Mouse (Mus musculus) mesoderm, embryonic 11.5 days (tissue): ENCODE measurements around the gene Nr1d1.

ENCODE experiments used
- DNase-seq: peaks from one replicate; pipeline ENCODE4 v3.0.0-alpha.2; 2012; ENCODE audit warnings: low read depth, low spot score

Nr1d1 gene

DNA sequence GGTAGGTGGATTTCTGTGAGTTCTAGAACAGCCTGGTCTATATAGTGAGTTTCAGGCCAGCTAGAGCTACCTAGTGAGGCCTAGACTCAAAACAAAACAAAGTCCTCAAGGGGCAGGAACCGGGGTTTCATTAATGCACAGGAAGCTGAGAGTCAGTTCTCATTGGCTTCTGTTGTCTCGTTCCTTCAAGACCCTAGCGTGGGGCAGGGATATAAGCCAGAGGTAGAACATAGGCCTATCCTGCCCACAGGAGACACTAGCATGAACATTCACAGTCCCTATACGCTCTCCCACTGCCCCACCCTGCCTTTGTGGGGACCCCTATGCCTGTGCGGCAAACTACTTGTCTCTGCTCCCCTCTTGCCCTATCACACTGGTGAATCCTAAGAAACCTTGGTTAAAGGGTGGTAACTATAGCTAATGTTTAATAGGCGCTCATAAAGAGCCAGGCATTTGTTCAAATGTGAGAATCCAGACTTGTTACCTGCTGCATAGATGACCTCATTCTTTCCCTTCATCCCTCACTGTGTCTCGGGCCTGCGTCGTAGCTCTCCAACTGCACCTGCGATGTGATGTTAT is 22.5 kb downstream of the Nr1d1 start:
- no peak for DNase-seq

DNA sequence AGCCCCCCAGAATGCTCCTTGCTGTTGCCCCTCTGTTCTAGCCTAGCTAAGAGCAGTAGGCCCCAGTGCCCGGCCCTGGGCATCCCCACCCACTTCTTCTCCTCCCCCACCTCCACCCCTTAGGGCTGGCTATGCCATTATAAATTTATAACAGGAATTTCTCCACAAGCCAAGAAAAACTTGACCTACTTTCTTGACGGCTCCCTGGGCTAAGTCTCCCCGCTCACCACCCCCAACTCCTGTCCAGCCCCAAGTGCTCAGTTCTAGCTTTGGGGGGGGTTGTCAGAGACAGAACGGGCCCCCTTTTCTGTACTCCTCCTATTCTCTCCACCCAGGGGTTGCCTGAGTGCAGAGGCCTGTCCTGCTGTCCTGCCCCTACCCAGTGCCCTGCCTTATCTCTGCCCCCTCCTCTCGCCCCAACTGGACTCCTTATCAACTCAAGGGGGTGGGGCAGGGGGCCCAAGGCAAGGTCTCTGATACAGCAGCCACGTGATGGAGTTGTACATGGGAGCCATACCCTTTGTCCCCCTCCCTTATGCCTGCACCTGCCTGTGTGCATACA is 23.8 kb downstream of the Nr1d1 start:
- no peak for DNase-seq

DNA sequence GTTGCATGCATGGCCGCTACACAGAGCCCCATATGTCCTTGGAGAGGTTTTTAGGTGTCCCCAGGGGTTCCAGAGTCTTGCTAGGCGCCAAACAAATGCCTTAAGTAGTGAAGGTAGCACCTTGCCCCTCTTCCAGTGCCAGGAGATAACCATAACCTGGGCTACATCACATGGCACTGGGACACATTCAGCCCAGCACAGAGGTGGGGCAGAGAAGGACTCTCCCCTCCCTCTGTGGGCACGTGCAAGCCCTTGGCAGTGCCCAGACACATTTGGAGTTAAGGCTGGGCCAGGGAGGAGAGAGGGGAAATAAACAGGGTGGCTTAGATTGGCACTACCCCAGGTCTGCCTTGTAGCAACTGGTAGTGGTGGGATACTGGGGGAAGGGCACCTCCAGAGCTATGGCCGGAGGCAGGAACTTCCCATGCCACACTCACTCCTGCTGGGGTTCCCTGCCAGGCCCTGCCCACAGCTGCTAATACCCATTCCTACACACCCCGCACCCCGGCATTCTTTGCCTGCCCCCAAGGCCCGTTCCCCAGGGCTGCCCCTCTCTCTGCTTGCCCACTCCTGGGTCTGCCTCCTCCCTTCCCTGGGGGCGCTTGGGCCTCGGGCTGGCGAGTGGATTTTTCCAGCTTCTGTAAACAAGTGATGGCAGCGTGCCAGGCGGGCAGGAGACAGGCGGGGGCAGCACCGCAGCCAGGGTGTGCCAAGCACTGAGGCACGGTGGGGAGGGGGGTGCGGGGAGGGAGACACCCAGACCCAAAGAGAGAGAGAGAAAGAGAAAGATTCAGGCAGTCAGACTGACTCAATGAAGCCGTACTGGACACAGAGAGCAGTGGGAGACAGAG is 24.6 kb downstream of the Nr1d1 start:
- no peak for DNase-seq

DNA sequence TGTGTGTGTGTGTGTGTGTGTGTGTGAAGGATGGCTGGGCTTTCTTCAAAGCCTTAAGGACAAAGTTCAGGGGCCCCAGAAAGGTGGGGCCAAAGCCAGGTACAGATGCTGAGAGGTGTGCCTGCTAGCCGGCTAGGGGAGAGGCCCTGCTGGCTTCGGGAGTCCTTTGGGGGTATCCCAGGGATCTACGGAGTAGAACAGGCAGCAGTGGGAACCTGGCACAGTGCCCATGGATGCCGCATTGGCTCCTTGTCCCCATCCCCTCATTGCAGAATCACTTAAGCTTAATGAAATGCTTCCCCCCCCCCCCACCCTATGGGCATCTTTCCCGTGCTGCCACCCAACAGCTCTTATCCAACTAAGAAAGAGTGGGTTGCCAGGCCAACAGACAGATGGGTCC is 25.4 kb downstream of the Nr1d1 start:
- DNase-seq: no peak

DNA sequence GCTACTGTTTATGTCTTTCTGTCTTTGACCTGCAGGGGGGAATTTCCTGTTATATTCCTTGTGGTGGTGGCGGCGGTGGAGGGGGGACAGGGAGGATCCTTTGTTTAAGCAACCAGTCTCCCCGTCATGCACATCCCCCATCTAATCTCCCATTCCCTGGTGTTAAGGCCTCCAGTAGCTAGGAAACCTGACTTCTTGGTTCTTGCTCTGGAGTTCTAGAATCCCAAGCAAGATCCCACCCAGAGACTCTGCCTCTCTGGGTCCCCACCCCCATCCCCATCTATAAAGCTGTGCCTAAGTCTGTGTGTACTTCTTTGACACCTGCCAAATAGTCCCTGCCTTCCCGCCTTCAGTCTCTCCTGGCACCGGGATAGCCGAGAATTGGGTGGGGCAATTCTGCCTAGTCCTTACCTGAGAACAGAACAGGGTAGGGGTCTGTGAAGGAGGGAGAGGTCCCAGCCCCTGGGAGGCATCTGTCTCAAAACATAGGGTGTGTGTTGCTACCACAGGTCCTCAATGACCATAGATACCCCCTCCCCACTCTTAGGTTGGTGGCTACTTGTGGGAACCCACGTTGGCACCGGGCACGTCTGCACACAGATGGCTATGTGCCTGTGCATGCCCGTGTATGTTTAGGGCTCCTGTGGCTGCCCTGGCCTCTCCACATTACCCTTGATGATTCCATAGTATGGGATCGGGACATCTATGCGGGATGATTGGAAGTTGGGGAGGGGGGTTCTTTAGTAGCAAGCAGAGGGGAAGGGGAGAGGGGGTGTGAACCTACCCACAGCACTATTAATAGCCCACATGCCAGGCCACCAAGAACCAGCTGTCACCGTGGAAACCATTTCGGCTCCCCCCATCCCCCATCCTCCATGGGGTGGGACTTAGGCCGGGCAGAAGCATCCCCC is 26.4 kb downstream of the Nr1d1 start:
- DNase-seq: no peak

DNA sequence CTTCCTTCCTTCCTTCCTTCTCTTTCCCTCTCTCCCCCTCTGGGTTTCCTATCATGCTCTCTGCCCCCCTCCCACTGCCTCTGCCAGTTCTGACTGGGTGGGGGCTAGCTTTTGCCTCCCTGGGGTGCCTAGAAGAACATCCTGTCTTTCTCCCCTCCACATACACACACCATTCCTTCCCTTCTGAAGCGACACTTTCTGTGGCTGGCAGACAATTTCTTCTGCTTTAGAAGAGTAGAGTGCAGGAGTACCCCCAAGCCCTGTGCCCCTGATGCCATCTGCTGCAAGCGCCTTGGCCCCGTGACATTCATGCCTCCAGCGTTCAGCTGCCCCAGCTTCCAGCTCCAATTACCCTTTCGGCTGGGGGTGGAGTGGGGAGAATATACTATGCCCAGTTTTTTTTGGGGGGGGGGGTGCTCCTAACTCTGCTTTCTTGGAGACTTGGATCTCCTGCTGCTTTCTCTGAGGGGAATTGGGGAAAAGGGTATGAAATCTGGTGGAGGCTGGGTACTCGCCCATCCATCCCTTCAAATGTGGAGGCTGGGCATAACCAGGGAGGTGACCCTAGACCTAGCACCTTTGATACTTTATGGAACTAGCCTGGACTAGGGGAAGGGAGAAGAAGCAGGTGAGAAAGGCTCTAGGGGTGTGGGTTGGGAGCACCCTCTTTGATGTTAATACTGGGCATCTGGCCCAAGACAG is 27.2 kb downstream of the Nr1d1 start:
- no peak for DNase-seq

DNA sequence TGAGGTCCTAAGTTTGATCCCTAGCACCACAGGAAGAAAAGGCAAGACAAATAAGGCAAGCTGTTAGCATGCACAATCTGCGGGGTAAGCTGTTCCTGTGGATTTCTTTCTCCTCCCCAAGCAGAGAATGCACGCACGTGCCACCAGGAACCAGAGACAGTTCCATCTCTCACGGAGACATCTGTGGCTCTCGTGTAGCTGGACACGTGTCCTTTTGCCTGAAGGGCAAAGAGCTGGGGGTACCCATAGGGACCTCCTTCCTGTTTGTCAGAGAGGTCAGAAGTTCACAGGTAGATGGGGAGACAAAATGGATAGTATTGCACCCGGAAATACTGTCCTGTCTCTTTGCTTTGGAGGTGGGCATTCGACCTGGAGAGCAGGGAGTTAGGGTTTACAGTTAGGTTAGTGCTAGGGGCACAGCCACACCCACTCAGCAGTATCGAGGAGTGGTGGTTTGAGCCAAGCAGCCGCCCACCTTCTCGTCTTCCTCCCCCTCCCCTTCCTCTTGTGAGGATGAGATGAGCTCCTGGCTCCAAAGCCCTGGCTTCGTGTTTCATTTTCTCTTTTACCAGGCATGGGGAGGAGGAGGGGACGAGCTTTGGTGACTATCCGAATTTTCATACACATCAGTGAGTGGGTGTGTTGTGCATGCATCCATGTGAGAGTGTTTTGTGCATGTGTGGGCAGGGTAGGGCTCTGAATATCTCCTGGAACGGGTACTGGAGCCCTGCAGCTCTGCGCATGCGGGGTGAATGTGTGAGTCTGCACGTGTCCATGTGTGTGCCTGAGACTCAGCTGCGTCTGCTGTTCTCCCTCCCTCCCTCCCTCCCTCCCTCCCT is 28.1 kb downstream of the Nr1d1 start:
- DNase-seq: peak; percentile 82

DNA sequence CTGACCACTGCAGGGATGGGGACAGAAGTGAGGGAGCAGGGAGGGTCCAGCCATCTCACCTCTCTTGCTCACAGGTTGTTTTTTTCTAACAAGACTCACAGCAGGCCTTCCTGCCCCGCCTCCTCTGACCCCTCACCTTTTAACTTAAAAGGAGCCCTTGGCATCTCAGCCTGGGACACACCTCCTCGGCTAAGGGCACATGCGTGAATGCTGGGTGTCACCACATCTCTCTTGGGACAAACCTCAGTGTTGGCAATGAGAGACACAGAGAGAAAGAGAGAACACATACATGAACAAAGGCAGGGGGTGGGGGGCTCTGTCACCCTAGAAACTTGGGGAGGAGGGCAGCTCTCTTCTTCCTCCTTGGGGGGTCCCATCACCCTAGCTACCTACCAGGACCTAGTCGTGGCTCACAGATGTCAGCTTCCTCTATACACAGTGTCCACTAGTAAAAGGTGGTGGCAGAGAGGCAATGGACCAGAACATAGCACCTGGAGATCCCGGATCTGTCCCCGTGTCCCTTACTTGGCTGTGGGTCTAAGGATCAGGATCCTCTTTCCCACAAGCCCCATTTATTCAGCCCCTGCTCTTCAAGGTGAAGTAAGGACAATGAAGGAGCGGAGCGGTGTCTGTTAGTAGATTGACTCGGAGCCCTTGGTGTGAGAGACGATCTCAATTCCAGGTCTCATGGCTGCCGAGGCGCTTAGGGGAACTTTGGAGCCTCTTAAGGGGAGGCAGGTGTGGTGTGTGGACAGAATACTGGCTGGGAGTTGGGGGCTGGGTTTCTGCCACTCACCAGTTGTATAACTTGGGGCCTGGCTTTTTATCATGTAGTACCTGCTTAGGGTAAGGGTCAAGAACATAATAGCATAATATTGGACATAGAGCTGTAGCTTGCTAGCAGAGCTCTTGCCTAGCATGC is 28.9 kb downstream of the Nr1d1 start:
- no peak for DNase-seq

DNA sequence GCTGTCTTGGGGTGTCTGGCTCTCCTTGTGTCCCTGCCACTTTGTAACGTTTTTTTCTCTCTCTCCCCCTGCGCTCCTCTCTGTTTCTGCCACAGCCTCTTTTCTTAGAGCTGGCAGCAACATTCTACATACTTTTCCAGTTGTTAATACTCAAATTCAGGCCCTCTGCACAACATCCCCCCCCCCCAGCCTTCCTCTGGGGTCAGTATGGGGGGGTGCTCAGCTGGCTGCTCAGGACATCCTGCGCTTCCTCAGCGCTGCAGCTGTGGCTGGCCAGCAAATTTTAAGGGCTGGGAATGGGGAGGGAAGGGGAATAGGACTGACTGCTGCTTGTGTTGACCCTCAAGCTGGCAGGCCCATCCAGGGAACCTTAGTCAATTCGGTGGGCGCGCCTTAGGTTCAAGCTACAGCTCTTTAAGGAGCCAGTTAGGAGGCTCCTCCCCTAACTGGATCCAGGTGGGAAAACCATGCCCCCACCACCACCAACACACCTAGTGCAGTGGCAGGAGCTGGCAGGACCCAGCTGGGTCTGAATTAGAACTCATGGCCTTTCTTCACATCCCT is 30.6 kb downstream of the Nr1d1 start:
- DNase-seq: no peak

DNA sequence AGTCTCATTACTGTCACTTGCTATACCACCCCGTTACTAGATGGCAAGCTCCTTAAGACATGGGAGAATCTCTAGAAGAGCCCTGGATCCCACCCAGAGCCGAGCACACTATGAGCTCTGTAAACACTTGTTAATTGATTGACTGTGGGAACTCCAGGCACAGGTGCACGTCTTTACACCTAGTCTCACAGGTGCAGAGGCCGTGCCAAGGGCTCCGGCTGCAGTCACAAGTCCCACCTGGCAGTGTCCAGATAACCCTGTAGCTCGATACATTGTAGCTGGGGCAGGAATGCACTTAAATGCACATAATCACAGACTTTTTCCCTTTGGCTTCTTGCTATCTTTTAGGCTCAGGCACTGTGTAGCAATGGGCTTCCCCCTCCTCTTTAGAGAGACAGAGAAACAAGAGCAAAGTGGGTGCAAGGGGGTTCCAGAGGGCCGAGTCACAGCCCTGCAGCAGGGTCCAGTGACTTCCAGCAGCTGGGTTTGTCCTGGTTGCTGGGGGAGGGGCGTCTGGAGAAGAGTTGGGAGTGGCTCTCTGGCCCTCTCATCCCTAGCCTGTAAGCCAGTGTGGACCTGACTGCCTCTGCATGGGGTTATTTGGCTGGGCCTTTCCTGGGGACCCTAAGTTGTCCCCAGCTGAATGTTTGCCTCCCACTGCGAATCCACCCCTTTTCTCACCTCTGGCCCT is 31.3 kb downstream of the Nr1d1 start:
- DNase-seq: no peak

DNA sequence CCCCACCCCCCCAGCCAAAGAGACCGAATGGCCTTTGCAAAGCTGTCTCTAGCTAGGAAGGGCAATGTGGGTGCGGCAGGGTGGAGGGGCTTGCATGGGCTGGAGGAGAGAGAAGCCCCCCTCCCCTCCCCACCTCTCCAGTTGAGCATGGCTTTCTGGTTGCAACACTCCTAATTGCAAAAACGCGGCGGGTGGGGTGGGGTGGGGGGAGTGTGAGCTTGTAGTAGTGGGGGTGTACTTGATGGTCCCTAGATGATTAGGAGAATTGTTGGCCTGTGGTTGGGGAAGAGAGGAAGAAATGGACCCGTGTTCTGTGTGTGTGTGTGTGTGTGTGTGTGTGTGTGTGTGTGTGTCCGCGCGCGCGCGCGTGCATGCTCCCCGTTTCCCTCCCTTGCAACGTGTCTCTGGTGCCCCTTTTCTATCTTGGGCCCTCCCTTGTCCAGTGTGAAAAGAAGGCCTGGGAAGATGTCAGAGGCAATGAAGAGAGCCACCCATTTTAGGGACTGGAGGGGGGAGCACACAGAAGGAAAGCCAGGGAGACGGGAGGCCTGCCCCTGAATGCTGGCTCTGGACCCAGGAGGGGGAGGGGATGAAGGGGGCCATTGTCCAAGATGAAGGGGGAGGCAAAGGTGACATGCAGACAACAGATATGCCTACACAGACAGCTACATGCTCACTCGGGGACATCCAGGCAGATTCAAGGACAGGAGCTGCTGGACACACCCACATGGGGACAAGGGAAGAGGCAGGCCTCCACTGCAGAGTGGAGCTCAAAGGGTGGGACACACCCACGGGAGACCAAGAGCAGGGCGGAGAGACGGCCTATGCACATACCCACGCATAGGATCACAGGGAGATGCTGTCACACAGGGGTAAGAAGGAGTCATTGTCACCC is 32.5 kb downstream of the Nr1d1 start:
- DNase-seq: no peak

DNA sequence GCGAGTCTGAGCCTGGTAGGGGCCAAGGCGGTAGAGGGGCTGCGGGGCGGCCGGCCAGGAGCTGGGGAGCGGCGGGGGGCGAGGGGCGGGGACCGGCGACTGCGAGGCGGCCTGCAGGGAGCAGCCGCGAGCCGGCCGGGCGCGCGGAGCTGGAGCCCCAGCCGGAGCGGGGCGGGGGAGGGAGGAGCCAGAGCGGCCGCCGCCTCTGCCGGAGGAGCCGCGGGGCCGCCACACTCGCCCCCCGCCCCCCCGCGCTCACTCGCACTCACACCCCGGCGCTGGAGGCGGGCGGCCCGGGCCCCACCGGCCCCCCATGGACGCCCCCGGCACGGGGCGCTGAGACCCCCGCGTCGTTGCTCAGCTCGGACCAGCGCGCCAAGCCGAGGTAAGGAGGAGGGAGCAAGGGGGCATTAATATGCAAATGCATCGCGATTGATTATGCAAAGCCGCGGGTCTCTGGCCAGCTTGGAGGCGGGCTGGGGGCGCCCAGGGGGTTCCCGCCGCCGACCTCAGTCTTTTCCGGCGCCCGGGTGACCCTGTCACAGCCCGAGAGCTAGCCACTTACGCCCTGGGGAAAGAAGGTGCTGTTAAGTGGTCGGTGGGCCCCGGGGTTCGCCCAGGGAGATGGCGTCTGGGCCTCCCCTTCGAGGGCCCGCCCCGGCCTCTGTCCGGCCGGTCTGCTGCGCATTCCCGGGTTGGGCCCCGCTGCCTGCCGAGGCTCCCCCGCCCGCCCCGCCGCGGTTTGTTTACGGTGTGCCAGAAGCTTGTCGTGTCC is 33.3 kb downstream of the Nr1d1 start:
- DNase-seq: peak; percentile 72

DNA sequence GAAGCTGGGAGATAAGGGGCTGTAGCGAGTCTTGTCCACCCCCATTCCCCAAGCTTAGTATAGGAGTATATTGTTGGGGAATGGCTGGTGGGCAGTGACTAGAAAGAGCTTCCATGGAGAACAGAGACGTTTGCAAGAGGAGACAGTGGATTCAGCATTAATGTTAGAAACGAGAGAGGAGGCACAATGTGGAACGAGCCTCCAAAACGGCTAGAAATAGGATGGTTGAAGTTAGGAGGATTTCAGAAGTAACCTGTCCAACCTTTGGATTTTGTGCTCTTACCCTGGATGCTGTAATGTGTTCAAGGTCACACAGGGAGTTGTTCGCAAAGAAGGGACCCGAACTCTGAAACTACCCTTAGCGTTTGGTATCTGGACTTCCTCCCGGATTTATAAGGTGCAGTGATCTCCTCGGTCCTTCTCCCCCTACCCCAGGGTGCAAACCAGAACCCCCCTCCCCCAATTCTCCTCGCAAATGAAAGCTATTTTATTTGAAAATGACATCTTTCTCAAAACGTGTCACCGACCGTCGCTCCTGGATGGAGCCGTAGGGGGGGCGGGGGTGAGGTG is 34.0 kb downstream of the Nr1d1 start:
- DNase-seq: no peak

DNA sequence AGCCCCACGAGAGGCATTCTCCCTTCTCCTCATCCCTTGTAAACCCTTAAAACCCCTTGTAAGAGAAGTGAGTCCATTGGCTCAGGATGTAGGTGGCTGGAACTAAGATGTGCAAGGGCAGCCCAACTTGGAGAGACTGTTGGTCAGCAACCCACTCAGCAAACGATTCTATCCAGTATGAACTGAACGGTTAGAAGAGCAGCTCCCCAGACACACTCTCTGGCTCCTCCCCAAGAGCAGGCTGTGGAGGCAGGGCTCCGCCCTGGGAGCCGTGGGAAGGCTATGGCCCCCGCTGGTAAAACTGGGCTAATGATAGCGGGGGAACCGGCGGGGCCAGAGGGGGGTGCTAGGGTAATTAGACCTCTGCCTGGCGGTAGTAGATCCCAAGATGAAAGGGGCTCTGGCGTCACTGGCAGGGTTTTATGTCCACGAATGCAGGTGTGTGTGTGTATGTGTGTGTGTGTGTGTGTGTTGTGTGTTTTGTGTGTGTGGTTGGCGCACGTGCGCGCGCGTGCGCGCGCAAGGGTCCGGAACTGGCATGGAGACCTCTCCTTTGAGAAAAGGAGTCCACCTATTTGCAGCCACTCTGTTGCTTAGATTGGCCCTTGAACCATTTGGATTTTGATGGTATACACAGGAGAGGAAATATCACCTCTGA is 34.6 kb downstream of the Nr1d1 start, which contains the start of gene Thra:
TSS of gene Thra (plus strand) at position 246 of the 658 bp plus-strand sequence.
- no peak for DNase-seq

DNA sequence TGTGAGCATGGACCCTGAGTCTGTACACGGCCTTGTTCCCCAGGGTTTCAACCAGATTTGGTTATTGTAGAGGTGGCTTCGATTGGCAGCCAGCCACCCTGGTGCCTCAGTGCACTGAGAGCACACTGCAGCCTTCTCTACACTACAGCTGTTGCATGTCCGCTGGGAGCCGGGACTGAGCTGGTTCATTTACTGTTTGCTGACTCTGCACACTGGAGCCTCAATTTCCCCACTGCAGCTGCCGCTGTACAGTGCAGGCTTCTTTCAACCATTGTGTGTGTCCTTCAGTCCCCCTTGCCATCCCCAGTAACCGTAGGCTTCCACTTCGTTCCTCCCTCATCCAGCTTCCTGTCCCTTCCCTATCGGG is 35.1 kb downstream of the Nr1d1 start:
- no peak for DNase-seq

DNA sequence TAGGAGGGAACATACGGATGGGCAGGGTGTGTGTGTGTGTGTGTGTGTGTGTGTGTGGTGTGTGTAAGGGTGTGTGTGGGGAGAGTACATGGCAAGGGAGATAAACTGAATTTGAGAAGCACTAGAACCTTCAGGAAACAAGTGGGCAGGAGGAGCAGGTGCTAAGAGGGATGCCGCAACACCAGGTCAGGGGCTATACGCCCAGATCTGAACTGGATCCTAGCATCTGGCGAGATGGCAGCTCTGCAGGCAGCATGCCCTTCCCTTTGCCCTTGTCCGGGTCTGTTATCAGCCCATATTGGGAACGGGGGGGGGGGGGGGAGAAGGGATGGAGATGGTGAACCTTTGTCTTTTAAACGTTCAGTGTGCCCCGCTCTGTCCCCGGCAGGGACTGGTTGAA is 36.2 kb downstream of the Nr1d1 start:
- DNase-seq: no peak
